Mouse (Mus musculus): ENCODE measurements around the gene Dnm3. TPM values are rescaled to one million over a fixed set of nuclear protein-coding genes. Genes with fewer than 3 reads are reported as not detected.

Gene Dnm3
- polyA plus RNA-seq, 1 experiment from 2014 or later, result 25.7 TPM

GRCm38 (mm10) chr1:162213066-162213465 lies 264.8 kb downstream of the Dnm3 start:
- Histone ChIP-seq H3K27me3 (peaks cover 11% of the 10 kb centered on the region), H3K9ac (no peak overlapping the region), H3K4me1 (peaks cover 17% of the 10 kb centered on the region), H3K27ac (0 out of 2 replicates have a peak overlapping the region, but pooled peaks have one; percentile 13), H3K4me2 (replicated peaks) (no peak overlapping the region), H3K9me3 (replicated peaks) (no peaks in the 10 kb centered on the region), H3K4me3 (no peak overlapping the region), H3K36me3 (no peaks in the 10 kb centered on the region)
- WGBS, result 83% methylated on average over 8 of the region's 8 CpGs
- no peak for ATAC-seq (ENCODE audit: low FRiP score)

- H3K4me2 ChIP-seq (replicated peaks), result no peak overlapping the region
- H3K4me3 ChIP-seq, result no peak overlapping the region
- peaks cover 17% of the 10 kb centered on the region for H3K4me1 ChIP-seq
- 23% methylated on average over 2 of the region's 2 CpGs for WGBS
- no peak overlapping the region for H3K9ac ChIP-seq
- no peak for ATAC-seq (ENCODE audit: low FRiP score)
- no peaks in the 10 kb centered on the region for H3K9me3 ChIP-seq (replicated peaks)
- peaks cover 16% of the 10 kb centered on the region; the same call in 1 of the 2 replicates for H3K27me3 ChIP-seq
- no peaks in the 10 kb centered on the region for H3K36me3 ChIP-seq
- H3K27ac ChIP-seq, result no peak overlapping the region
Measured at GRCm38 (mm10) chr1:162210529-162210928, 267.3 kb downstream of the Dnm3 start.

GRCm38 (mm10) chr1:162209487-162210149 lies 268.2 kb downstream of the Dnm3 start:
- peaks cover 18% of the 10 kb centered on the region for H3K27me3 ChIP-seq
- no peaks in the 10 kb centered on the region for H3K36me3 ChIP-seq
- peak; percentile 76 for ATAC-seq (ENCODE audit: low FRiP score)
- H3K4me3 ChIP-seq, result no peak overlapping the region
- no peak overlapping the region for H3K9ac ChIP-seq
- 24% methylated on average over 10 of the region's 10 CpGs for WGBS
- H3K4me1 ChIP-seq, result peaks cover 17% of the 10 kb centered on the region
- no peak overlapping the region for H3K27ac ChIP-seq
- peak overlapping the region; percentile 11 for H3K4me2 ChIP-seq (replicated peaks)
- H3K9me3 ChIP-seq (replicated peaks), result no peaks in the 10 kb centered on the region

GRCm38 (mm10) chr1:162209010-162209409 lies 268.8 kb downstream of the Dnm3 start:
- peaks cover 19% of the 10 kb centered on the region for H3K27me3 ChIP-seq
- peak; percentile 54; the same call in 1 of the 2 replicates for ATAC-seq (ENCODE audit: low FRiP score)
- 63% methylated on average over 9 of the region's 9 CpGs for WGBS
- no peak overlapping the region for H3K27ac ChIP-seq
- no peaks in the 10 kb centered on the region for H3K36me3 ChIP-seq
- H3K9me3 ChIP-seq (replicated peaks), result no peaks in the 10 kb centered on the region
- peaks cover 17% of the 10 kb centered on the region for H3K4me1 ChIP-seq
- H3K9ac ChIP-seq, result no peak overlapping the region
- H3K4me3 ChIP-seq, result no peak overlapping the region
- H3K4me2 ChIP-seq (replicated peaks), result peak overlapping the region; percentile 11; the same call in 1 of the 2 replicates

GRCm38 (mm10) chr1:162207708-162208043 lies 270.2 kb downstream of the Dnm3 start:
- Histone ChIP-seq H3K36me3 (no peaks in the 10 kb centered on the region), H3K4me3 (no peak overlapping the region), H3K27me3 (peaks cover 19% of the 10 kb centered on the region), H3K9ac (no peak overlapping the region), H3K9me3 (replicated peaks) (no peaks in the 10 kb centered on the region), H3K4me2 (replicated peaks) (no peak overlapping the region), H3K27ac (peak overlapping the region; percentile 44; the same call in 1 of the 2 replicates), H3K4me1 (peaks cover 23% of the 10 kb centered on the region)
- WGBS, result 51% methylated on average over 7 of the region's 7 CpGs
- no peak for ATAC-seq (ENCODE audit: low FRiP score)

- 70% methylated on average over 12 of the region's 12 CpGs for WGBS
- peak overlapping the region; percentile 44; the same call in 1 of the 2 replicates for H3K27ac ChIP-seq
Measured at GRCm38 (mm10) chr1:162206998-162207707, 270.7 kb downstream of the Dnm3 start.

GRCm38 (mm10) chr1:162202465-162203348 lies 275.1 kb downstream of the Dnm3 start:
- Histone ChIP-seq H3K4me2 (replicated peaks) (peak overlapping the region; percentile 5; the same call in 1 of the 2 replicates), H3K27ac (peak overlapping the region; percentile 42; the same call in 1 of the 2 replicates), H3K9me3 (replicated peaks) (no peaks in the 10 kb centered on the region), H3K4me3 (no peak overlapping the region), H3K36me3 (no peaks in the 10 kb centered on the region), H3K4me1 (peaks cover 8% of the 10 kb centered on the region), H3K9ac (no peak overlapping the region), H3K27me3 (peaks cover 19% of the 10 kb centered on the region)
- peak; percentile 60 for ATAC-seq (ENCODE audit: low FRiP score)
- WGBS, result 48% methylated on average over 12 of the region's 12 CpGs

More at GRCm38 (mm10) chr1:162206998-162207707, 270.7 kb downstream of the Dnm3 start:
- H3K9ac ChIP-seq, result no peak overlapping the region
- no peak overlapping the region for H3K4me3 ChIP-seq
- no peak overlapping the region for H3K4me2 ChIP-seq (replicated peaks)
- no peaks in the 10 kb centered on the region for H3K9me3 ChIP-seq (replicated peaks)
- no peaks in the 10 kb centered on the region for H3K36me3 ChIP-seq
- peaks cover 16% of the 10 kb centered on the region for H3K27me3 ChIP-seq
- peaks cover 26% of the 10 kb centered on the region for H3K4me1 ChIP-seq
- no peak for ATAC-seq (ENCODE audit: low FRiP score)

- no peak for ATAC-seq (ENCODE audit: low FRiP score)
- no peak overlapping the region for H3K4me2 ChIP-seq (replicated peaks)
- peaks cover 18% of the 10 kb centered on the region for H3K4me1 ChIP-seq
- no peak overlapping the region for H3K4me3 ChIP-seq
- H3K36me3 ChIP-seq, result no peaks in the 10 kb centered on the region
- peaks cover 14% of the 10 kb centered on the region for H3K27me3 ChIP-seq
- H3K9me3 ChIP-seq (replicated peaks), result no peaks in the 10 kb centered on the region
- H3K27ac ChIP-seq, result no peak overlapping the region
- WGBS, result 86% methylated on average over 6 of the region's 6 CpGs
- H3K9ac ChIP-seq, result no peak overlapping the region
Measured at GRCm38 (mm10) chr1:162200446-162200845, 277.4 kb downstream of the Dnm3 start.

GRCm38 (mm10) chr1:162196812-162197680 lies 280.8 kb downstream of the Dnm3 start:
- 59% methylated on average over 9 of the region's 9 CpGs for WGBS

GRCm38 (mm10) chr1:162188744-162189143 lies 289.1 kb downstream of the Dnm3 start:
- H3K27me3 ChIP-seq, result peaks cover 1% of the 10 kb centered on the region; the same call in 1 of the 2 replicates
- H3K27ac ChIP-seq, result no peak overlapping the region
- ATAC-seq (ENCODE audit: low FRiP score), result no peak
- no peak overlapping the region for H3K4me3 ChIP-seq
- peaks cover 23% of the 10 kb centered on the region for H3K4me1 ChIP-seq
- no peaks in the 10 kb centered on the region for H3K36me3 ChIP-seq
- WGBS, result 93% methylated on average over 4 of the region's 4 CpGs
- no peak overlapping the region for H3K4me2 ChIP-seq (replicated peaks)
- H3K9me3 ChIP-seq (replicated peaks), result no peaks in the 10 kb centered on the region
- no peak overlapping the region for H3K9ac ChIP-seq

More at GRCm38 (mm10) chr1:162196812-162197680, 280.8 kb downstream of the Dnm3 start:
- Histone ChIP-seq H3K4me3 (no peak overlapping the region), H3K4me1 (peaks cover 10% of the 10 kb centered on the region), H3K27ac (no peak overlapping the region; the same call in 1 of the 2 replicates), H3K36me3 (no peaks in the 10 kb centered on the region), H3K4me2 (replicated peaks) (no peak overlapping the region), H3K9me3 (replicated peaks) (no peaks in the 10 kb centered on the region), H3K9ac (no peak overlapping the region), H3K27me3 (peaks cover 10% of the 10 kb centered on the region; the same call in 1 of the 2 replicates)
- peak; percentile 80 for ATAC-seq (ENCODE audit: low FRiP score)

Data from hindbrain, embryonic 12.5 days (tissue).